Mouse (Mus musculus): ENCODE measurements at regions not wholly inside any gene's neighbourhood (a gene's known extent, or its start where the extent isn't known, plus 50 kb on each side); places are given as distances from the start of the nearest gene placed in this dataset.

DNA sequence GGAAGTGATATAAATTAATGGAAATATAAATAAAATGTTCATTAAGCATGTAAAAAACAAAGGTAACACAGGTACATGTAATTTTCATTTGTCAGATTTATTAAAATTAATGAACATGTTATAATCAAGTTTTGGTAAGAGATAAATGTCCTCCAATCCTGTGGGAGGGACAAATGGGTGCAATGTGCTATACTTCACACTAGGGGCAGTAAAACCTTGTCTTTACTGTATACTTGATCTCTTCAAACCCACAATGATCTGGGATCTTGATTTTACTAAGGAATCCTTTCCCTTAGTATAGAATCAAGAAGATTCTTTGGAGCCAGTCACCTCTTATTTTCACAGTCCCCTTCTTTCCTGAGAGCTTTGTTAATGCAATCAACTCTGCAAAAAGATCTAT lies 451.1 kb upstream of the Fam98a start:
- H3K9ac ChIP-seq: no peak overlapping the region
- no peaks in the 10 kb centered on the region for H3K36me3 ChIP-seq
- no peak for ATAC-seq (ENCODE audit: borderline replicate concordance, extremely low read depth, low FRiP score, low TSS enrichment)
- H3K9me3 ChIP-seq: no peaks in the 10 kb centered on the region
- no peaks in the 10 kb centered on the region for H3K4me1 ChIP-seq
- no peak overlapping the region for H3K4me3 ChIP-seq
- no peak overlapping the region for H3K4me2 ChIP-seq
- no peak overlapping the region for H3K27ac ChIP-seq
- no peaks in the 10 kb centered on the region for H3K27me3 ChIP-seq

DNA sequence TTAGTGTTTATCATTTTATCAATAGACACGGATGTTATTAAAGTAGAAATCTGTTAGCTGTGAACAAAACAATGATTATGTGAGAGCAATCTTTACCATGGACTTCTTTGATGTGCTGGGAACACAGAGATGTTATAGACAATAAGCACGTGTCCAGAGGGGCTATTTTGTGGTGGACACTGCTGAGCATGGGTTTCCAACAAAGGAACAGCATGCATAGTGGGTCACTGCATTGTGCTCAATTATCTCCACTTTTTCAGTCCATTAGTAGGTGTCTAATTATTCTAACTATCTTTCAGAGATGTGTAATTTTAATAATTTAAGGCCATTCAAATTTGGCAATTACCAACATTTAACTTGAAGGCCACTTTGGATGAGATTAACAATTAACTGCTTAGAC lies 409.6 kb upstream of the Fam98a start:
- no peak overlapping the region for H3K4me3 ChIP-seq
- H3K9me3 ChIP-seq: no peaks in the 10 kb centered on the region
- no peaks in the 10 kb centered on the region for H3K4me1 ChIP-seq
- WGBS: 66% methylated on average over 2 of the region's 2 CpGs
- H3K4me2 ChIP-seq: no peak overlapping the region
- no peaks in the 10 kb centered on the region for H3K27me3 ChIP-seq
- ATAC-seq (ENCODE audit: borderline replicate concordance, extremely low read depth, low FRiP score, low TSS enrichment): no peak
- H3K9ac ChIP-seq: no peak overlapping the region
- no peaks in the 10 kb centered on the region for H3K36me3 ChIP-seq
- no peak overlapping the region for H3K27ac ChIP-seq

- Histone ChIP-seq H3K4me2 (no peak overlapping the region), H3K9me3 (no peaks in the 10 kb centered on the region), H3K4me1 (no peaks in the 10 kb centered on the region), H3K36me3 (no peaks in the 10 kb centered on the region), H3K9ac (no peak overlapping the region), H3K27ac (no peak overlapping the region), H3K4me3 (no peak overlapping the region), H3K27me3 (no peaks in the 10 kb centered on the region)
- WGBS: 69% methylated on average over 6 of the region's 6 CpGs
- ATAC-seq (ENCODE audit: borderline replicate concordance, extremely low read depth, low FRiP score, low TSS enrichment): no peak
Observed at GRCm38 (mm10) chr17:75936686-75937380, 385.1 kb upstream of the Fam98a start.

DNA sequence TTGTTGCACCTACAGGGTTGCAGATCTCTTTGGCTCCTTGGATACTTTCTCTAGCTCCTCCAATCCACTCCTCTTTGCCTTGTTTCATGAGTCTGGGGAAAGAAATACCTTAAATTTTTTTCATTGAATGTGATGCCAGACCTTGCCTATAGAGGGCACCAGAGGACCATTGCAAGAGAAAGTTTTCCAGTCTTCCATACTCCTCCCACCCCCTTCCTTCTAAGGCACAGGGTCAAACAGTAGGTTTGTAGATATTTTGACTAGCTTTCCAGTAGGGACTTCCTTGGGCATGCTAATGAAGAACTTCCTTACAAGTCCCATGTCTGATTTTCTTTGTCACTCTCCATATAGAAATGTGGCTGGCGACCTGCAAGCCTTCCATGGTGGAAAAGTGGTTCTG lies 379.3 kb upstream of the Fam98a start:
- Histone ChIP-seq H3K27me3 (no peaks in the 10 kb centered on the region), H3K9ac (no peak overlapping the region), H3K4me1 (no peaks in the 10 kb centered on the region), H3K36me3 (no peaks in the 10 kb centered on the region), H3K4me2 (no peak overlapping the region), H3K9me3 (no peaks in the 10 kb centered on the region), H3K4me3 (no peak overlapping the region), H3K27ac (no peak overlapping the region)
- ATAC-seq (ENCODE audit: borderline replicate concordance, extremely low read depth, low FRiP score, low TSS enrichment): no peak
- 60% methylated on average over 1 of the region's 1 CpGs for WGBS

- no peak overlapping the region for H3K4me2 ChIP-seq
- ATAC-seq (ENCODE audit: borderline replicate concordance, extremely low read depth, low FRiP score, low TSS enrichment): no peak
- no peak overlapping the region for H3K27ac ChIP-seq
- no peaks in the 10 kb centered on the region for H3K9me3 ChIP-seq
- no peaks in the 10 kb centered on the region for H3K36me3 ChIP-seq
- no peaks in the 10 kb centered on the region for H3K4me1 ChIP-seq
- no peaks in the 10 kb centered on the region for H3K27me3 ChIP-seq
- WGBS: 89% methylated on average over 2 of the region's 2 CpGs
- no peak overlapping the region for H3K9ac ChIP-seq
- H3K4me3 ChIP-seq: no peak overlapping the region
Observed at GRCm38 (mm10) chr17:75920240-75920639, 368.5 kb upstream of the Fam98a start.

GRCm38 (mm10) chr17:75917020-75917419 lies 365.3 kb upstream of the Fam98a start:
- no peak overlapping the region for H3K4me3 ChIP-seq
- WGBS: 70% methylated on average over 4 of the region's 4 CpGs
- no peaks in the 10 kb centered on the region for H3K4me1 ChIP-seq
- H3K27ac ChIP-seq: no peak overlapping the region
- no peak for ATAC-seq (ENCODE audit: borderline replicate concordance, extremely low read depth, low FRiP score, low TSS enrichment)
- no peaks in the 10 kb centered on the region for H3K36me3 ChIP-seq
- H3K27me3 ChIP-seq: no peaks in the 10 kb centered on the region
- H3K9ac ChIP-seq: no peak overlapping the region
- no peak overlapping the region for H3K4me2 ChIP-seq
- no peaks in the 10 kb centered on the region for H3K9me3 ChIP-seq

DNA sequence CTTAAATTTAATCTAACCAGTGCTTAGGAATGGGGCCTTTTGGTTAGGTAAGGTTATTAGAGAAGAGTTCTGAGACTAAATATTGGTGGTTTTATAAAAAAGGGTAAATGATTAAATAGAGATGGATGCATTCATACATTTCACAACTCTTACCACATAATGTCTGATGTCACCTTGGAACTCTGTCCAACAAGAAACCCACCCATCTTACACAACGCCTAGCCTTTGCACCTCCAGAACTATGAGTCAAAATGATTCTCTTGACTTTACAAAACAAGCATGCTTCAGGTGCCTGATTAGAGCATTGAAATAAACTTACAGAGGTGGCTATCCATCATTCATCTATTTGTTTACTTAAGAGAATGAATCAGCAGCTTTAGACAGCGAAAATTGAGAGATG lies 364.8 kb upstream of the Fam98a start:
- Histone ChIP-seq H3K9me3 (no peaks in the 10 kb centered on the region), H3K4me3 (no peak overlapping the region), H3K27me3 (no peaks in the 10 kb centered on the region), H3K9ac (no peak overlapping the region), H3K36me3 (no peaks in the 10 kb centered on the region), H3K27ac (no peak overlapping the region), H3K4me1 (no peaks in the 10 kb centered on the region), H3K4me2 (no peak overlapping the region)
- ATAC-seq (ENCODE audit: borderline replicate concordance, extremely low read depth, low FRiP score, low TSS enrichment): no peak
- WGBS: 66% methylated on average over 2 of the region's 2 CpGs

DNA sequence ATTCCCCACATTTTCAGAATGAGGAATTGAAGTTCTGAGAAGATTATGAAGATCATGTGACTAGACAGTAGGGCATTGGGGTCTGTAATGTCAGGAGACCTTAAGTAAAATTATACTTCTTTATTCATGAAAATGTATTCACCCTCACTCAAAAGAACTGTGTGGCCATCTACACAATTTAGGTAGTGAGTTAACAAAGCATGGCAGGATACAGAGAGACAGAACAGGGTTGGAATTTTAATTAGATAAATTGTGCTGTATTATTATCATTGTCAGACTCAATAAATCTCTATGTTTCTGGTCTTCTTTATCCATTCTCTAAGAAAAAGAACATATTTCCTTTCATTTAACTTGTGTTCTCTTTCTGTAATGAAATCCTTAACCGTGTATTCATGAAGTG lies 363.5 kb upstream of the Fam98a start:
- WGBS: 84% methylated on average over 1 of the region's 1 CpGs
- Histone ChIP-seq H3K4me2 (no peak overlapping the region), H3K36me3 (no peaks in the 10 kb centered on the region), H3K27ac (no peak overlapping the region), H3K4me3 (no peak overlapping the region), H3K4me1 (no peaks in the 10 kb centered on the region), H3K9ac (no peak overlapping the region), H3K9me3 (no peaks in the 10 kb centered on the region), H3K27me3 (no peaks in the 10 kb centered on the region)
- no peak for ATAC-seq (ENCODE audit: borderline replicate concordance, extremely low read depth, low FRiP score, low TSS enrichment)

DNA sequence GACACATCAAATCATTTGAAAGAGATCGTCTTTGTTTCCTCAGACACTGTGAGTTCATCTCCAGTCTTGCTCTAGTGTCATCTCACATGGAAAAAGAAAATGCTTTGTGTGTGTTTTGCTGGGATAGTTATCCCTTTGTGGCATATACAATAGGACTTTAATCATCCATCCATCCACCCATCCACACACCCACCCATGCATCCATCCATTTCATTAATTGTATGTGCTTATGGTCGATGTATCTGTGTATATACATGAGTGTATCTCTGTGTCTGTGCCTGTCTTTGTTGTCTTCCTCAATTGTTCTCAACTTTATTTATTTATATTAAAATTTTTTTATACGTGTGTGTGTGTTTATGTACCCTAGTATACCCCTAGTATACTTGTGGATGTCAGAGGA lies 355.3 kb upstream of the Fam98a start:
- Histone ChIP-seq H3K4me1 (no peaks in the 10 kb centered on the region), H3K36me3 (no peaks in the 10 kb centered on the region), H3K9me3 (no peaks in the 10 kb centered on the region), H3K27me3 (no peaks in the 10 kb centered on the region), H3K9ac (no peak overlapping the region), H3K4me3 (no peak overlapping the region), H3K27ac (no peak overlapping the region), H3K4me2 (no peak overlapping the region)
- WGBS: 76% methylated on average over 3 of the region's 3 CpGs
- ATAC-seq (ENCODE audit: borderline replicate concordance, extremely low read depth, low FRiP score, low TSS enrichment): no peak

DNA sequence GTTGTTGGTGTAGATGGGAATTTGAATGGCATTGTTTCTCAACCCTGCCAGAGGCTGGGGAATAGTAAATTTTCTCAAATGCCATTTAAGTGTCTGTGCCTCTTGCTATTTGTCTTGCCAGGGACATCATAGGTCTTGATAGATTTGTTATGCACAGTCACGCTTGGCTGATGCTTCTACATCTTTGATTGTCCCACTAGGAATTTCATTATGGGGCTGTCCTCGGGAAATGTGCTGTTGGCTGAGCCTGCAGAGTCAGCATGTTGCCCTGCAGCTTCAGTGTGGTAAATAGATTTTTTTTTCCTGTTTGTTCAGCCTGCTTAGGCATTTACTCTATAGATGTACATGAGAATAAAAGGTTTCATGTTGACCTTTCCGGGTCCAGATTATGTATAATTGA lies 354.9 kb upstream of the Fam98a start:
- Histone ChIP-seq H3K27me3 (no peaks in the 10 kb centered on the region), H3K36me3 (no peaks in the 10 kb centered on the region), H3K9ac (no peak overlapping the region), H3K27ac (no peak overlapping the region), H3K4me2 (no peak overlapping the region), H3K4me1 (no peaks in the 10 kb centered on the region), H3K4me3 (no peak overlapping the region), H3K9me3 (no peaks in the 10 kb centered on the region)
- no peak for ATAC-seq (ENCODE audit: borderline replicate concordance, extremely low read depth, low FRiP score, low TSS enrichment)
- 69% methylated on average over 3 of the region's 3 CpGs for WGBS

DNA sequence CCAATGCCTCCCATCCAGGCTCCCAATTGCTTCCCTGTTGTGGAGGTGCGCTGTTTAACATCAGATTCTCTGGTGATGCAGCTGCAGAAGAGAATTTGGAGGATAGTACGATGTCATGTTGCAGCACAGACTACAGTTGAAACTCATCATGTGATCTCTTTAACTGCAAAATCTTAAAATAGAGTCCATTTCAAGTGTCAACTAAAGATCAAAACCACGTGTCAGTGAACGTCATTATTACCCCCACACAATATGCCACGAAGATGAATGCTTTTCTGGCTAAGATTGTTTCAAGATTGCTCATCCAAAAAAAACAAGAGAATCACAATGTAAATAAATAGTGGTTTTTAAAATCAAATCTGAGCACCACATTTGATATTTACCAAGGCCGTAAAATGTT lies 343.7 kb upstream of the Fam98a start:
- H3K4me2 ChIP-seq: no peak overlapping the region
- H3K4me3 ChIP-seq: no peak overlapping the region
- ATAC-seq (ENCODE audit: borderline replicate concordance, extremely low read depth, low FRiP score, low TSS enrichment): no peak
- H3K27me3 ChIP-seq: no peaks in the 10 kb centered on the region
- no peak overlapping the region for H3K9ac ChIP-seq
- no peaks in the 10 kb centered on the region for H3K9me3 ChIP-seq
- no peaks in the 10 kb centered on the region for H3K4me1 ChIP-seq
- H3K36me3 ChIP-seq: no peaks in the 10 kb centered on the region
- H3K27ac ChIP-seq: no peak overlapping the region
- 74% methylated on average over 6 of the region's 6 CpGs for WGBS

DNA sequence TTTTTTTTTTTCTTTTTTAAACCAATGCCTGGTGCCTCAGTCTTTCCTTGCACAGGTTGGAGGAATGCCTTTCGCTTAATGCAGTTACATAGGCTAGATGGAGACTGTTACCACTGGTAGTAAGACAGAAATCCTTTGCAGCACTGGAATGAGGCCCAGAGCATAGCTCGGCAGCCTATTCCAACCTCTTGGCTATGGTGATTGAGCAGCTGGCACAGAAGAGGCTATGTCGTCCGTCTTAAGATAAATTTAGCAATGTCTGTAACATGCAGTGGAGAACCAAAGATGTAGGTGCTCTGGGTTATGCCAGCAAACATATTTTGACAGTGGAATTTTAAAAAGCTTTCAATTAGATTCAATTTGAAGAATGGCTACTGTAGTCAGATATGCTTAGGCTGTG lies 343.2 kb upstream of the Fam98a start:
- no peaks in the 10 kb centered on the region for H3K27me3 ChIP-seq
- H3K36me3 ChIP-seq: no peaks in the 10 kb centered on the region
- no peak overlapping the region for H3K4me3 ChIP-seq
- no peak overlapping the region for H3K4me2 ChIP-seq
- H3K9me3 ChIP-seq: no peaks in the 10 kb centered on the region
- H3K4me1 ChIP-seq: no peaks in the 10 kb centered on the region
- H3K9ac ChIP-seq: no peak overlapping the region
- no peak overlapping the region for H3K27ac ChIP-seq
- ATAC-seq (ENCODE audit: borderline replicate concordance, extremely low read depth, low FRiP score, low TSS enrichment): no peak
- WGBS: 58% methylated on average over 4 of the region's 4 CpGs

DNA sequence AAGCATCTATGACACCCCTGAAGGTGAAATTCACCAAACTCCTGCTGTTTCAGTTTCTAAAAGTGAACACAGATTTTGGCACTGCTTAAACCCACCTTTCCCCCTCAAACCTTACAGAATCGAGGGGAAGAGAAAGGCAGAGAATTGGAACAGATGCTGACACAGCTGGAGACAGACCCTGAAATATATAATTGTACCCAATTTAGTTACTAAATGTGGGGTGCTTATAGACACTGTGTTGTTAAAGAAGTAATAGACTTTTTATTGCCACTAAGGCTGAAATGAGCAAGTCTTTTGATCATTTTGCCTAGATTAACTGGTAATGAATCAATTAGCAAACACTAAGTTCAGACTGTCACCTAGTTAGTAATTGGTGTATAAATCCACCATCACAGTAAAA lies 341.8 kb upstream of the Fam98a start:
- no peak overlapping the region for H3K4me2 ChIP-seq
- H3K27ac ChIP-seq: no peak overlapping the region
- no peaks in the 10 kb centered on the region for H3K36me3 ChIP-seq
- no peak overlapping the region for H3K4me3 ChIP-seq
- 65% methylated on average over 1 of the region's 1 CpGs for WGBS
- no peak for ATAC-seq (ENCODE audit: borderline replicate concordance, extremely low read depth, low FRiP score, low TSS enrichment)
- H3K4me1 ChIP-seq: no peaks in the 10 kb centered on the region
- no peaks in the 10 kb centered on the region for H3K9me3 ChIP-seq
- H3K9ac ChIP-seq: no peak overlapping the region
- no peaks in the 10 kb centered on the region for H3K27me3 ChIP-seq
